ENCODE assay signal across 20 mouse cellular contexts in the genomic region with DNA sequence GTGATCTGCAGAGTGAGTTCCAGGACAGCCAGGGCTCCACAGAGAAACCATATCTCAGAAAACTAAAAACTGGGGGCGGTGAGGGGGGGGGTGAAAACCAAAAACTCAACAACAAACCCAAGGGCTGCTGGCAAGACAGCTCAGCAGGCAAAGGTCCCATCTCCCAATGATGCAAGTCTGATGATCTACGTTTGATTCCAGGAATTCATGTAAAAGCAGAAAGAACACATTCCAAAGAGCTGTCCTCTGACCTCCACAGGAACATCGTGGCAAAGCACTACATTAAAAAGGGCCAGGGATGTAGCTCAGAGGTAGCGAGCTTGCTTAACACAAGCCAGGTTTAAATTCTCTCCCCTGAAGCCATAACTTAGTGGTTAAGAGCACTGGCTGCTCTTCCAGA. TPM values are rescaled to one million over a fixed set of nuclear protein-coding genes. Genes with fewer than 3 reads are reported as not detected.
DNase-seq lines count a peak whose midpoint lies in the region; ATAC-seq and TF ChIP-seq lines count a peak whose summit lies in the region.
"Had no signal": no experiment of that assay in that cellular context is flagged by ENCODE, and none has a peak within 500 bp of the region (broad histone marks: within the 10 kb centered on the region; RNA-seq: fewer than 3 reads in every experiment).

No protein-coding gene starts in this region.

- no peaks in the 10 kb centered on the region for H3K36me3 ChIP-seq in lung, postnatal 0 days (ENCODE audit: insufficient read depth, low read length)
- H3K36me3 ChIP-seq: forebrain, embryonic 12.5 days; heart, embryonic 13.5 days; limb, embryonic 10.5 days; liver, embryonic 13.5 days; neural tube, embryonic 12.5 days had no signal

- no peak overlapping the region for H3K27ac ChIP-seq in lung, postnatal 0 days (ENCODE audit: low read length)
- H3K27ac ChIP-seq: heart, embryonic 13.5 days; limb, embryonic 10.5 days; liver, embryonic 13.5 days; neural tube, embryonic 12.5 days had no signal

- POLR2A ChIA-PET in Patski (lab: Charles Lee) = no interaction called here

- peaks cover 2% of the 10 kb centered on the region; the same call in 1 of the 2 replicates for H3K4me1 ChIP-seq in lung, postnatal 0 days (ENCODE audit: insufficient read depth, low read depth, low read length)
- H3K4me1 ChIP-seq in lung, adult 2 months (ENCODE audit: control insufficient read depth, insufficient read depth, low read length) = peaks cover 5% of the 10 kb centered on the region

- in situ Hi-C loops in Patski (cut with MboI; ENCODE audit: low pct_unique_long_range_greater_than_20kb) = loop anchor here (5.0 kb wide), 1 partner anchor 53 kb away; no protein-coding TSS in a partner anchor

- CTCF ChIA-PET in Patski (lab: Charles Lee) = interaction anchor here (1.8 to 2.5 kb wide), 2 partner anchors 11 to 59 kb away, joined by 5 to 12 read pairs; no protein-coding TSS in a partner anchor

- no peaks in the 10 kb centered on the region for H3K9me3 ChIP-seq in lung, postnatal 0 days (ENCODE audit: low read length)
- H3K9me3 ChIP-seq: forebrain, embryonic 12.5 days; heart, embryonic 13.5 days; limb, embryonic 10.5 days; liver, embryonic 13.5 days; neural tube, embryonic 12.5 days had no signal

- TF ChIP-seq EP300 in lung, postnatal 0 days (IDR thresholded peaks at IDR 0.05) = no peak

- WGBS in lung, postnatal 0 days = 58% methylated on average over 4 of the region's 4 CpGs
- 68% methylated on average over 4 of the region's 4 CpGs for WGBS in lung, adult 2 months

- H3K27me3 ChIP-seq in lung, postnatal 0 days (replicated peaks; ENCODE audit: insufficient read depth, low read length) = no peaks in the 10 kb centered on the region
- H3K27me3 ChIP-seq in Patski = no peaks in the 10 kb centered on the region
- H3K27me3 ChIP-seq: forebrain, embryonic 12.5 days; heart, embryonic 13.5 days; liver, embryonic 13.5 days; neural tube, embryonic 12.5 days had no signal

- no peak overlapping the region for H3K4me3 ChIP-seq in lung, postnatal 0 days (ENCODE audit: low read depth, low read length)
- H3K4me3 ChIP-seq in lung, adult 2 months (replicated peaks; ENCODE audit: extremely low read depth, low read depth, low read length) = no peak overlapping the region
- H3K4me3 ChIP-seq: forebrain, embryonic 12.5 days; heart, embryonic 13.5 days; limb, embryonic 10.5 days; liver, embryonic 13.5 days; neural tube, embryonic 12.5 days had no signal

- peak; percentile 57 to 81 for DNase-seq in adrenal gland, adult (ENCODE audit: inconsistent age in 2 of 2, low spot score in 1 of 2)
- DNase-seq in adrenal gland, adult 8-10 months = no peak
- peak; percentile 47 to 50 for DNase-seq in kidney, adult 8-10 months
- DNase-seq in kidney, postnatal 4 days = no peak
- DNase-seq in lung, postnatal 0 days (ENCODE audit: low spot score) = peak; percentile 47
- no peak for DNase-seq in lung, adult 2 months
- DNase-seq in Patski (ENCODE audit: low read depth, low spot score) = no peak
- no peak for DNase-seq in natural killer cell, adult 2 months (ENCODE audit: low spot score in 2 of 2)
- DNase-seq: cerebellum, adult 9-10 months; gastrocnemius, postnatal 14 days; heart, adult 18-20 months; liver, embryonic 13.5 days; thymus, postnatal 36 days had no signal

- H3K9ac ChIP-seq in lung, postnatal 0 days (replicated peaks; ENCODE audit: low read depth) = no peak overlapping the region
- H3K9ac ChIP-seq: heart, embryonic 13.5 days; liver, embryonic 13.5 days; neural tube, embryonic 12.5 days had no signal

- TF ChIP-seq CTCF in lung, postnatal 0 days (IDR thresholded peaks at IDR 0.05) = no peak
- TF ChIP-seq CTCF in lung, adult 2 months (IDR thresholded peaks at IDR 0.05; ENCODE audit: insufficient read depth, low read length) = no peak
- TF ChIP-seq CTCF in Patski (IDR thresholded peaks at IDR 0.05) = no peak

- no peak for ATAC-seq in lung, postnatal 0 days
- ATAC-seq in Patski = peak; percentile 32
- ATAC-seq: CD4-positive, CD25-positive, alpha-beta regulatory T cell, adult 4 months had no signal

- no peak overlapping the region for H3K4me2 ChIP-seq in lung, postnatal 0 days (replicated peaks; ENCODE audit: low read depth, low read length)
- H3K4me2 ChIP-seq: forebrain, embryonic 12.5 days; heart, embryonic 13.5 days; liver, embryonic 13.5 days; neural tube, embryonic 12.5 days had no signal

- no peak for TF ChIP-seq POLR2A in lung, adult 2 months (IDR thresholded peaks at IDR 0.05; ENCODE audit: borderline replicate concordance, extremely low read depth, low read depth, low read length)

RNA-seq across cellular contexts. Expression of a gene that starts 10.2 kb away (rescaled TPM):
- total RNA-seq in adrenal gland, adult 8-10 months (2022) = 1 to 10 TPM; 3.9 to 6.5 (median 5.5) TPM
- polyA plus RNA-seq in lung, postnatal 0 days (2015; fragmentation: Nextera tagmentation; extraction: Ambion mirVana) = 9.7 and 9.9 TPM in 2 replicates
- 5.7 and 7.9 TPM in 2 replicates for polyA plus RNA-seq in lung, adult 2 months (2012; rRNA removed)
- 9.9 TPM for polyA plus RNA-seq in Patski (2021)

RNA-seq across cellular contexts. Expression of a gene that starts 22.2 kb away (rescaled TPM):
- total RNA-seq in adrenal gland, adult 8-10 months (2022) = 1,000 to 10,000 TPM in 3 of 4 experiments, 100 to 1,000 TPM in 1; 739 to 2,154 (median 1,752) TPM
- 292 and 310 TPM in 2 replicates for polyA plus RNA-seq in lung, postnatal 0 days (2015; fragmentation: Nextera tagmentation; extraction: Ambion mirVana)
- polyA plus RNA-seq in lung, adult 2 months (2012; rRNA removed) = 443 and 458 TPM in 2 replicates
- 91.4 TPM for polyA plus RNA-seq in Patski (2021)

RNA-seq across cellular contexts. Expression of a gene that starts 48.3 kb away (rescaled TPM):
- 1 to 10 TPM in 3 of 4 experiments, under 1 TPM in 1; 0.98 to 2.7 (median 1.5) TPM for total RNA-seq in adrenal gland, adult 8-10 months (2022)
- 0.12 and 0.15 TPM in 2 replicates for polyA plus RNA-seq in lung, postnatal 0 days (2015; fragmentation: Nextera tagmentation; extraction: Ambion mirVana)
- polyA plus RNA-seq in lung, adult 2 months (2012; rRNA removed) = 6.0 and 6.4 TPM in 2 replicates
- 0.03 TPM for polyA plus RNA-seq in Patski (2021)
- polyA plus RNA-seq: CD4-positive, CD25-positive, alpha-beta regulatory T cell, adult 4 months; embryonic facial prominence, embryonic 11.5 days; forebrain, embryonic 12.5 days; heart, embryonic 13.5 days; limb, embryonic 10.5 days; lung, embryonic 16.5 days; neural tube, embryonic 12.5 days had no signal

Comparison
In these comparisons a context has a peak if more than half of its experiments do, and no peak if none do; other contexts are left out.
1. DNase-seq: peak in adrenal gland, adult (2 of 2), kidney, adult 8-10 months (2 of 2) and lung, postnatal 0 days (single experiment); none in adrenal gland, adult 8-10 months (single experiment), kidney, postnatal 4 days (0 of 2), lung, adult 2 months (single experiment), Patski (single experiment) and natural killer cell, adult 2 months (0 of 2).